Mouse (Mus musculus) kidney, embryonic 15.5 days (tissue): Measurements from ENCODE around the gene Ufsp1. TPM values are rescaled to one million over a fixed set of nuclear protein-coding genes. Genes with fewer than 3 reads are reported as not detected.

Experiments used
- ATAC-seq: fragments of 200-750 bp; cut with Nextera tagmentation; replicated peaks from 2 replicates; pipeline ENCODE4 v1.8.0; 2017; ENCODE audit warnings: moderate TSS enrichment; ENCODE audit not compliant: low FRiP score
- H3K27ac ChIP-seq: fragments of 300-500 bp; sonication (generic); 2 replicates; pipeline ENCODE4 v1.5.1; 2015; ENCODE audit warnings: mild to moderate bottlenecking, inconsistent platforms
- H3K27me3 ChIP-seq: fragments of 300-500 bp; sonication (generic); 2 replicates; pipeline ENCODE4 v1.6.1; 2015; ENCODE audit warnings: inconsistent platforms
- H3K36me3 ChIP-seq: fragments of 300-500 bp; sonication (generic); 2 replicates; pipeline ENCODE4 v1.6.1; 2015; ENCODE audit warnings: inconsistent platforms
- H3K4me1 ChIP-seq: fragments of 300-500 bp; sonication (generic); 2 replicates; pipeline ENCODE4 v1.6.1; 2015; ENCODE audit warnings: inconsistent platforms
- H3K4me2 ChIP-seq: fragments of 300-500 bp; sonication (generic); 2 replicates; pipeline ENCODE4 v1.6.1; 2015; ENCODE audit warnings: moderate library complexity, mild to moderate bottlenecking, inconsistent platforms
- H3K4me3 ChIP-seq: fragments of 300-500 bp; sonication (generic); replicated peaks from 2 replicates; pipeline ENCODE4 v1.5.1; 2015; ENCODE audit warnings: mild to moderate bottlenecking, inconsistent platforms
- H3K9ac ChIP-seq: fragments of 300-500 bp; sonication (generic); 2 replicates; pipeline ENCODE4 v1.6.1; 2015; ENCODE audit warnings: mild to moderate bottlenecking, inconsistent platforms
- H3K9me3 ChIP-seq: fragments of 300-500 bp; sonication (generic); replicated peaks from 2 replicates; pipeline ENCODE4 v1.6.1; 2016; ENCODE audit warnings: inconsistent platforms
- WGBS: fragments of 180-500 bp; shearing (Covaris S2); methylation state at CpG from one replicate; pipeline ENCODE4 v1.1.7; 2015; ENCODE audit warnings: mixed read lengths; 5-methylcytosine and 5-hydroxymethylcytosine counted together
- polyA plus RNA-seq: library from polyadenylated mRNA; unstranded; fragments of >200 nt; fragmentation: Nextera tagmentation; extraction: Ambion mirVana; gene quantifications from 2 replicates; pipeline ENCODE4 v1.2.1, GENCODE M21; 2015

Ufsp1 gene
- polyA plus RNA-seq, 1 experiment from 2014 or later: 5.9 TPM

DNA sequence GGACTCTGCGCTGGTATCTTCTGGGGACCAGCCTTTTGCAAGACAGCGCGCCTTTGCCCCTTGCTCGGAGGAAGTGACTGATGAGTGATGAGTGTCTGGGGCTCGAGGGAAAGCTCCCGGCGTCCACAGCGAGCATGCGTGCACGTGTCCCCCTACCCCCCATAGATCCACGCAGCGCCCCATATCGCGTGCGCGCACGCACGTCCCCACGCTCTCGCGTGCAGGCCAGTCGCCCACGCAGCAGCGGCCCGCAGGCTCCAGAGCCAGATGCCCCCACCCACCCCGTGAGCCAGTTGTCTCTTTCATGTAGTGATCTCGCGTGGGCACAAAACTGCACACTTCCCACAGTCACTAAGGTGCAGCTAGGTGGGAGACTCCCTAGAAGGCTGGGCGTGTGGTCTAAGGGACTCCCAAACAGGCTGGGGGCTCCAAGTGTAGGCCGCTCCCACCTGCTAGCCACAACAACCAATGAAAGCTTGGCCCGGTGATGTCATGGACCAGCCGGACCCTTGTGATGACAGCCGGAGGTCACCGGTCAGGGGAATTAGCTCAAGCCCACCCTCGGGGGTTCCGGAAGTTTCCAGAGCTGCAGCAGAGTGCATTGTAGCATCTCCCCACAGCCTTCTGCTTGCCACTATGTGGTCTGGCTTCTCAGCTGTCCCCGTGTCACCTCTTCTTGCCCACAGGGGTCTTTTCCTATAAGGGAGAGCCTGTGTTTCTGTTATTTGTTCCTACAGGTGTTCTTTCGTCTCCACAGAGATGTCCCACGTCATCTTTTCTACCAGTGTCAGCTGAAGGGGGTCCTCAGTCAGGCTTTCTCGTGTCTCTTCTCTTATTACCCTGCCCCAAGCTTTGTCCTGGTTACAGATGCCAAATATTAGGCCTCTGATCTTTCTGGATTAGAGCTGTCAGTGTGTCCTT lies 7.1 kb upstream of the Ufsp1 start, which contains the start of gene Ache:
Ache (plus strand) TSS at position 488 of the 921 bp plus-strand sequence.
- H3K4me2 ChIP-seq: peak within 1 kb of the TSS; percentile 84
- H3K9ac ChIP-seq: peak within 1 kb of the TSS; percentile 42
- H3K4me3 ChIP-seq: peak within 1 kb of the TSS; percentile 45
- no peak within 1 kb of the TSS; the same call in 1 of the 2 replicates for H3K27ac ChIP-seq
- peak; percentile 5; the same call in 1 of the 2 replicates for ATAC-seq
- no peaks in the 10 kb centered on the region for H3K9me3 ChIP-seq
- 1% methylated on average over 40 of the region's 40 CpGs for WGBS
- H3K36me3 ChIP-seq: no peaks in the 10 kb centered on the region
- peaks cover 56% of the 10 kb centered on the region for H3K27me3 ChIP-seq
- H3K4me1 ChIP-seq: peaks cover 39% of the 10 kb centered on the region

GRCm38 (mm10) chr5:137287953-137288743 lies 6.3 kb upstream of the Ufsp1 start:
- Histone ChIP-seq H3K4me1 (peaks cover 46% of the 10 kb centered on the region), H3K4me2 (peak overlapping the region; percentile 84), H3K9ac (peak overlapping the region; percentile 42), H3K27ac (no peak overlapping the region; the same call in 1 of the 2 replicates), H3K4me3 (peak overlapping the region; percentile 45), H3K36me3 (no peaks in the 10 kb centered on the region), H3K27me3 (peaks cover 60% of the 10 kb centered on the region), H3K9me3 (no peaks in the 10 kb centered on the region)
- WGBS: 1% methylated on average over 43 of the region's 65 CpGs
- 0 out of 2 replicates have a peak, but pooled peaks have one; percentile 13 for ATAC-seq

GRCm38 (mm10) chr5:137288999-137289470 lies 5.4 kb upstream of the Ufsp1 start:
- peaks cover 51% of the 10 kb centered on the region for H3K4me1 ChIP-seq
- WGBS: 3% methylated on average over 25 of the region's 25 CpGs
- peak overlapping the region; percentile 35; the same call in 1 of the 2 replicates for H3K9ac ChIP-seq
- no peaks in the 10 kb centered on the region for H3K36me3 ChIP-seq
- ATAC-seq: no peak
- H3K27me3 ChIP-seq: peaks cover 60% of the 10 kb centered on the region
- H3K9me3 ChIP-seq: no peaks in the 10 kb centered on the region
- H3K4me2 ChIP-seq: peak overlapping the region; percentile 84
- H3K27ac ChIP-seq: no peak overlapping the region
- peak overlapping the region; percentile 45 for H3K4me3 ChIP-seq

- peak overlapping the region; percentile 45 for H3K4me3 ChIP-seq
- ATAC-seq: no peak
Measured at GRCm38 (mm10) chr5:137289591-137290365, 4.7 kb upstream of the Ufsp1 start.

GRCm38 (mm10) chr5:137290677-137291076 lies 3.8 kb upstream of the Ufsp1 start:
- Histone ChIP-seq H3K4me3 (no peak overlapping the region; the same call in 1 of the 2 replicates), H3K27ac (no peak overlapping the region), H3K4me2 (no peak overlapping the region), H3K36me3 (peaks cover 9% of the 10 kb centered on the region), H3K4me1 (peaks cover 63% of the 10 kb centered on the region), H3K9ac (0 out of 2 replicates have a peak overlapping the region, but pooled peaks have one; percentile 7), H3K9me3 (no peaks in the 10 kb centered on the region), H3K27me3 (peaks cover 60% of the 10 kb centered on the region)
- ATAC-seq: peak; percentile 10; the same call in 1 of the 2 replicates
- 23% methylated on average over 15 of the region's 15 CpGs for WGBS

More at GRCm38 (mm10) chr5:137289591-137290365, 4.7 kb upstream of the Ufsp1 start:
- Histone ChIP-seq H3K9ac (0 out of 2 replicates have a peak overlapping the region, but pooled peaks have one; percentile 35), H3K36me3 (no peaks in the 10 kb centered on the region; the same call in 1 of the 2 replicates), H3K27ac (no peak overlapping the region; the same call in 1 of the 2 replicates), H3K4me2 (peak overlapping the region; percentile 84), H3K9me3 (no peaks in the 10 kb centered on the region), H3K27me3 (peaks cover 60% of the 10 kb centered on the region), H3K4me1 (peaks cover 54% of the 10 kb centered on the region)
- 60% methylated on average over 13 of the region's 13 CpGs for WGBS

- Histone ChIP-seq H3K4me1 (peaks cover 67% of the 10 kb centered on the region), H3K4me2 (no peak overlapping the region), H3K9me3 (no peaks in the 10 kb centered on the region), H3K36me3 (peaks cover 16% of the 10 kb centered on the region), H3K4me3 (no peak overlapping the region), H3K9ac (no peak overlapping the region), H3K27me3 (peaks cover 56% of the 10 kb centered on the region), H3K27ac (no peak overlapping the region)
- WGBS: 78% methylated on average over 15 of the region's 15 CpGs
- ATAC-seq: no peak
Measured at GRCm38 (mm10) chr5:137291381-137291926, 3.0 kb upstream of the Ufsp1 start.

DNA sequence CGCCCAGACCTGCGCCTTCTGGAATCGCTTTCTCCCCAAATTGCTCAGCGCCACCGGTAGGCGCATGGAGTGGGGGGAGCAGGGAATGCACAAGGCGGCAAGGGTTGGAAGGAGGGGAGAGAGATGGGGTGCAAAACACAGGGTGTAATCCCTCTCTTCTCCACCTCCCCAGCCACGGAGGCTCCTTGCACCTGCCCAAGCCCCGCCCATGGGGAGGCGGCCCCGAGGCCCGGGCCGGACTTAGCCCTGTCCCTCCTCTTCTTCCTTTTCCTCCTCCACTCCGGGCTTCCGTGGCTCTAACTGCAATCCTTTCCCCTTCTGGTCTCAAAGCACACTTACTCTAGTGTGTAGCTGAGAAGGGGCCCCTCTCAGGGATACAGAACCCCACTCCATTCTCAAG lies 1.1 kb upstream of the Ufsp1 start:
- no peaks in the 10 kb centered on the region for H3K9me3 ChIP-seq
- peak overlapping the region; percentile 98 for H3K4me2 ChIP-seq
- H3K36me3 ChIP-seq: peaks cover 35% of the 10 kb centered on the region
- peaks cover 42% of the 10 kb centered on the region for H3K27me3 ChIP-seq
- H3K9ac ChIP-seq: peak overlapping the region; percentile 83
- peak overlapping the region; percentile 61 for H3K4me3 ChIP-seq
- H3K27ac ChIP-seq: peak overlapping the region; percentile 97
- peak; percentile 59 for ATAC-seq
- peaks cover 50% of the 10 kb centered on the region for H3K4me1 ChIP-seq
- 0% methylated on average over 15 of the region's 15 CpGs for WGBS

DNA sequence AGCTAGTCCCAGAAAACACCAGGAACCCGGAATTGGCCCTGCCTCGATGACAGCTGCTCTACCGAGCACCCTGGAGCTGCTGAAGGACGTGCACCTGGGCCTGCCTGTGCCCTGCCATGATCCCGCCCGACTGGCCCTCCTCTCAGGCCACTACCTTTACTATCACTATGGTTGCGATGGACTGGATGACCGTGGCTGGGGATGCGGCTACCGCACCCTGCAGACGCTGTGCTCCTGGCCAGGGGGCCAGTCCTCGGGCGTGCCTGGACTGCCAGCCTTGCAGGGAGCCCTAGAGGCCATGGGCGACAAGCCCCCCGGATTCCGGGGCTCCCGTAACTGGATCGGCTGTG lies 290 bp downstream of the Ufsp1 start:
- Histone ChIP-seq H3K36me3 (peaks cover 49% of the 10 kb centered on the region), H3K27ac (peak overlapping the region; percentile 97), H3K9me3 (no peaks in the 10 kb centered on the region), H3K4me2 (peak overlapping the region; percentile 98), H3K4me3 (peak overlapping the region; percentile 61), H3K4me1 (peaks cover 37% of the 10 kb centered on the region), H3K9ac (peak overlapping the region; percentile 83), H3K27me3 (peaks cover 29% of the 10 kb centered on the region)
- peak; percentile 49 for ATAC-seq
- WGBS: 5% methylated on average over 18 of the region's 18 CpGs

- H3K36me3 ChIP-seq: peaks cover 55% of the 10 kb centered on the region
- peak overlapping the region; percentile 98 for H3K4me2 ChIP-seq
- H3K4me1 ChIP-seq: peaks cover 32% of the 10 kb centered on the region
- H3K9ac ChIP-seq: peak overlapping the region; percentile 83
- peak overlapping the region; percentile 61 for H3K4me3 ChIP-seq
- no peak for ATAC-seq
- H3K9me3 ChIP-seq: no peaks in the 10 kb centered on the region
- H3K27ac ChIP-seq: peak overlapping the region; percentile 97
- peaks cover 24% of the 10 kb centered on the region for H3K27me3 ChIP-seq
- WGBS: 81% methylated on average over 9 of the region's 9 CpGs
Measured at GRCm38 (mm10) chr5:137295296-137295695, 867 bp downstream of the Ufsp1 start.

DNA sequence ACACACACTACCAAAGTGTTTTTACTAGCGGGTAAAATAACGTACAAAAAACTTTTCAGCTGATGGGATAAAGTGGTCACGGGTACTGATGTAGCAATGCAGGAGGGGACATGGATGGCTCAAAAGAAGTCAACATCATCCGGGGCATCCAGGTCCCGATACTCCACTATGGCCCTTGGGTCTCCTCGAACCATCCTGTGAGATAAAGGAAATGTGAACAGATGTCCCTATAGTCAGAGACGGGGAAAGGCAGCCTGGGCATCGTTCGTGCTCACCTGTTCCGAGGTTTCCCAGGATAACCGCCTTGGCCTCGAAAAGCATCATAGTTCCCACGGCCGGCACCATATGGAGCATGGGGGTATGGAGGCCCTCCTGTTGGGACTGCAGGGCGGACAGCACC lies 1.3 kb downstream of the Ufsp1 start:
- peaks cover 20% of the 10 kb centered on the region for H3K27me3 ChIP-seq
- H3K36me3 ChIP-seq: peaks cover 59% of the 10 kb centered on the region
- WGBS: 91% methylated on average over 15 of the region's 15 CpGs
- no peak overlapping the region; the same call in 1 of the 2 replicates for H3K9ac ChIP-seq
- no peak overlapping the region for H3K4me3 ChIP-seq
- H3K4me1 ChIP-seq: peaks cover 28% of the 10 kb centered on the region
- ATAC-seq: no peak
- no peak overlapping the region for H3K4me2 ChIP-seq
- no peak overlapping the region for H3K27ac ChIP-seq
- H3K9me3 ChIP-seq: no peaks in the 10 kb centered on the region

DNA sequence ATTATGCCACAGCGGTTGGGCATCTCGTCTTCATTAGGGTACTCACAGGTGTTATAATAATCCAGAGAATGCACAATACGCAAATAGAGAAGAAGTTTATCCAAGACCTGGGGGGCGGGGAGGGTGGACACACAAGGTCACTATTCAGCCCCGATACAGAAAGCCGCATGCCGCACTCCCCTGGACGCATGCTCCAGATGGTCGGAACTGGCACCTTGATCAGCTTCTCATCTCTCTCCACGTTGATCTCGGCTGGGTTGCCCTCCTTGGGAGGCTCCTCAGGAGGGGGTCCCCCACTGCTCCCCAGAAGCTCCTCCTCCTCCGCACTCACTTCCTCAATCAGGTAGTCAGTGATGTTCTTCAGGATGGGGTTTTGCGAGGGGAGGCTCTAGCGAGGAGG lies 2.7 kb downstream of the Ufsp1 start:
- H3K9me3 ChIP-seq: no peaks in the 10 kb centered on the region

More for the DNA sequence above, 2.7 kb downstream of the Ufsp1 start:
- Histone ChIP-seq H3K9ac (no peak overlapping the region), H3K27ac (no peak overlapping the region), H3K4me2 (no peak overlapping the region), H3K36me3 (peaks cover 73% of the 10 kb centered on the region), H3K4me3 (no peak overlapping the region), H3K27me3 (peaks cover 6% of the 10 kb centered on the region), H3K4me1 (peaks cover 28% of the 10 kb centered on the region)
- WGBS: 87% methylated on average over 14 of the region's 14 CpGs
- no peak for ATAC-seq
